Mouse (Mus musculus) CH12.LX (cell line): ENCODE data around the gene Arhgap21.

Source experiments
- CTCF ChIP-seq, 2 experiments: IDR thresholded peaks in 1 of 2; conservative IDR thresholded peaks in 1 of 2; 2 replicates each; pipeline ENCODE4 v1.5.1; 2011 to 2012; ENCODE audit warnings: low read depth in 2 of 2, low read length in 2 of 2, improper control_type of control experiment in 1 of 2, inconsistent platforms in 1 of 2, mild to moderate bottlenecking in 1 of 2, moderate library complexity in 1 of 2
- E2F4 ChIP-seq: IDR thresholded peaks from 2 replicates; pipeline ENCODE4 v1.6.1; 2011; ENCODE audit warnings: low read depth, low read length, improper control_type of control experiment; ENCODE audit not compliant: insufficient replicate concordance
- ELF1 ChIP-seq: IDR thresholded peaks from 2 replicates; pipeline ENCODE4 v1.6.1; 2014; ENCODE audit warnings: low read depth, mild to moderate bottlenecking, inconsistent platforms, low read length, improper control_type of control experiment
- EP300 ChIP-seq: IDR thresholded peaks from 2 replicates; pipeline ENCODE4 v1.6.1; 2011; ENCODE audit warnings: low read length, improper control_type of control experiment
- ETS1 ChIP-seq: conservative IDR thresholded peaks from 2 replicates; pipeline ENCODE4 v1.6.1; 2012; ENCODE audit warnings: low read depth, mild to moderate bottlenecking, inconsistent platforms, low read length, improper control_type of control experiment, moderate library complexity
- GABPA ChIP-seq: IDR thresholded peaks from 2 replicates; pipeline ENCODE4 v1.6.1; 2012; ENCODE audit warnings: low read depth, low read length, improper control_type of control experiment, inconsistent platforms; ENCODE audit not compliant: insufficient replicate concordance
- MAFK ChIP-seq: IDR thresholded peaks from 2 replicates; pipeline ENCODE4 v1.6.1; 2011; ENCODE audit warnings: low read length, improper control_type of control experiment; ENCODE audit not compliant: insufficient replicate concordance
- MAX ChIP-seq: IDR thresholded peaks from 2 replicates; pipeline ENCODE4 v1.6.1; 2011; ENCODE audit warnings: low read length, improper control_type of control experiment
- MXI1 ChIP-seq: IDR thresholded peaks from 2 replicates; pipeline ENCODE4 v1.6.1; 2011; ENCODE audit warnings: mild to moderate bottlenecking, low read depth, low read length, improper control_type of control experiment
- NELFE ChIP-seq: IDR thresholded peaks from 2 replicates; pipeline ENCODE4 v1.6.1; 2011; ENCODE audit warnings: low read depth, low read length, improper control_type of control experiment
- NRF1 ChIP-seq: IDR thresholded peaks from 2 replicates; pipeline ENCODE4 v1.6.1; 2014; ENCODE audit warnings: low read depth, mild to moderate bottlenecking, inconsistent platforms, low read length, improper control_type of control experiment, moderate library complexity
- POLR2A ChIP-seq: IDR thresholded peaks from 2 replicates; pipeline ENCODE4 v1.6.1; 2011; ENCODE audit warnings: low read depth, mild to moderate bottlenecking, improper control_type of control experiment, low read length
- TCF12 ChIP-seq: IDR thresholded peaks from 2 replicates; pipeline ENCODE4 v1.6.1; 2014; ENCODE audit warnings: low read depth, mild to moderate bottlenecking, inconsistent platforms, low read length, improper control_type of control experiment

DNA sequence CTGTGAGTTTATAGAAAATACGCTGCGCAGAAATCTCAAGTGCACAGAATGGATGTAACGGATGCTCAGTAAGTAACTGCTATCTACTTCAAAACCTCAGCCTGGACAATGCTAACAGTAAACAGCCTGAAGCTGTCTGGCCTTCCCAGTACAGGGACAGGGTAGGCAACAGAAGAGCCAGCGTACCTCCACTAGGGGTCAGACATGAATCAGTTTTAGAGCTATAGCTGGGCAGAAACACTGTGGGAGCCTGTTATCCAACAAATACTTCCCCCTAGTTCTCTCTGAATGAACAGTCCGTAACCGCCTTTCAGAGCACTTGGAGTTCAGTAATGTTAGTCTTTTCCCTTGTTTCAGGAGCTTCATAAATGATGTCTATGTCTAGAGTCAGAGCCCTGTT is 70.0 kb downstream of the Arhgap21 start:
- TF ChIP-seq MAX (no peak), NELFE (no peak), CTCF (conservative IDR thresholded peaks at IDR 0.05 in 1 of 2, IDR thresholded peaks at IDR 0.05 in 1 of 2; ENCODE audit: low read depth in 2 of 2, low read length in 2 of 2) (peak; percentile 61 to 90), POLR2A (no peak), ETS1 (no peak), GABPA (no peak), ELF1 (no peak), NRF1 (no peak), TCF12 (no peak), MAFK (no peak), E2F4 (no peak), MXI1 (no peak), EP300 (no peak)
